Mouse (Mus musculus): ENCODE results near the gene Axin2.

Axin2 gene

DNA sequence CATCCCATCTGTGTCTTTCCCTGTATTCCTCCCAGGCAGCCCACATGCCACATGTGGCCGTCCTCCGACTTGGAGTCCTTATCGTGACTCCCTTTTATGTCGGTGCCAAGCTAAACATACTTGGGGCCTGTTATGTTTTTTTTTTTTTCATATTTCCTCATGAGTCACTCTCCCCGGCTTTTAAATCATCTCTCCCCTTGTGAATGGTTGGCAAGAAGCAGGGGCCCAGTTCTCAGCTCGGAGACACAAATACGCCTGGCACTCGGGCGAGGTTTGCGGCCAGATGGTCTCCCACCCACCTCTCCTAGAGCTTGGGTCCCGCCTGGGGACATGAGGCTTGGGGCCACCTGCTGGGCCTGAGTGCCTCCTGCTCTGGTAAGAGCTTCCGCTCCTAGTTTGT lies 60.4 kb downstream of the Axin2 start:
- DNase-seq = peak; percentile 37 to 70

DNA sequence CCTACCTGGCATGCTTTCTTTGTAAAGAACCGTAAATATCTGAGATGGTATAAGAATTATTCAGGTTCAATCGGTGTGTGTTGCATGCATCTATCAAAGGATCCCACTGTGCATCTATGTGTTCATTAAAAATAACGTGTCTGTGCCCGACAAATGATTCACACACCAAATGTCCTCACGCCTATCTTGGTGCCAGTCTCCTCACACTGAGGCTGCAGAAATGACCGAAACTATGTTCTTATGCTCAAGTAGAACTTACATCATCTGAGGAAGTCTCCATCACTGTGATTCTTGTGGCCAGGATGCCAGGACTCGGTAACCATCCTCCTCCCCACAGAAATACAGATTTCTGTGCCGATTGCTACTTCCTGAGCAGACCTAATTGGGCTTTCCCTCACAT lies 60.9 kb downstream of the Axin2 start:
- no peak for DNase-seq

DNA sequence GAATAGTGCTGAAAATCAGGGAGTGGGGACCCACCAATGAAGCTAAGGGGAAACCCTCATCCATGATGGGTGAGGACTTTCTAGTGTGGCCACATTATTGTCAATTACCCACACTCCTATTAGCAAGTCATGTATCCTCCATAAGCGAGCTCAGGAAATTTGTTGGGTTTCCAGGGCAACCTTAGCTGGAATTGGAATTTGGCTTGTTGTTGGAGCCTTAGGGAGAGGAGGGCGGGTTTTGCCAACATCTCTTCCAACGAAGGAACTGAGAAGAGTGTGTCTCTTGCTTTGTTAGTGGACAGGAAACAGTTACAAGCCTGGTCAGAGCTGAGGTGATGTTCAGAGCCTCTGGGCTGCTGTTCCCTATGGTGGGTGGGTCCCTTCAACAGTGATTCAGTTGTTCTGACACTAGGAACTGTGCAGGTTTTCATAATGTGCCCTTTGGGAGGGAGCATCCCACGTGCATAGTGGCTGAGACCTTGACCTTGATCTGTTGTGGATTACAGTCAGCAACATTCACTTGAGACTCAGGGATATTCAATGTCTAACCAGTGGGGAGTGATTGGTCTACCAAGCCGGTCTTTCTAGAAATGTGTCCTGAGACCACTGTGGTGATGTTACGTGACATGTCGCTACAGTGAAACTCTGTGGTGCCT lies 63.4 kb downstream of the Axin2 start:
- DNase-seq = no peak

DNA sequence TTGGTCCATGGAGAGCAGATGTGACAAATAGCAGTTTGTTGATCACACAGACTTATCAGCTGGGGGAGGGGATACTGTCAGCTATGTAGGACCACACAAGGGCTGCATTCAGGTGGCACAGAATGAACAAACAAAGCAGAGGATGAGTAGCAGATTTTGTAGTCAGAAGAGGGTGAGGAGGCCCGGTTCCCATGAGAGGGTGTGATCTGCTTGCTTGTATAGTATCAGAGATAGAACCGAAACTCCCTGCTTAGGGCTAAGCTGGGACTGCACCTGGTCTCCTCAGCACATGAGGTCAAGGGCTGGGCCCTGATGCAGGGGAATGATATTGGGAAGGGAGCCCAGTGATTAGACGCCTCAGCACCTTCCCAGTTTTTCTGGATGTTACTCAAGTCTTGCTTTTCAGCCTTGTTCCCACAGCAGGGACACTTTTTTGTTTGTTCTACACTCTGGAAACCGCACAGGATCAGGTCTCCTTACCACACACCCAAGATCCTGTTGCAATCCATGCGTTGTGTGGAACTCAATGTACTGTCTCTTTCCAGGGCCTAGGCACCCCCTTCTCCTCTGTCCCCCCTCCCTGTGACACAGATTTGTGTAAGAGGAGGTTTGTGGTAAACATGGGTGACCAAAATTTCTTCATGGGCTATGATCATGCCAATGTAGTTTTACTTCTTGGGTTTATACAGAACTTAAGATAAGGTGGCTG lies 64.7 kb downstream of the Axin2 start:
- DNase-seq = no peak

DNA sequence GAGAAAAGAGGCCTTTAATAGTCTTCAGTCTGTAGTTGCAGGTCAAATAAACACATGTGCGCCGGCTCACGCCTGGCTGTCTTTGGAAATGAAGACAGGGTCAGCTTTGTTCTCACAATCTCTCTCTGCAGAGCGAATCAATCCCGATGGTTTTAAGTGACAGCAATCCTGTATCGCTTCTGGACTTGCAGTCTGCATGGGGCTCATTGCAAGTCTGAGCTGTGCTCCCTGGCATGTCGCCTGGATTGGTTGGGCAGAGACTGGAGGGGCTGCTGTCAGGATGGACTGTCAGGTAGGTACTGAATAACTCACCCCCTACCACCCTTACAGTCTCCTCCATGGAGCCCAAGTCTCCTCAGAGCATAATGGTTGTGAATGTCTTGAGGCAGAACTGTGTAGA lies 65.7 kb downstream of the Axin2 start:
- DNase-seq = no peak

DNA sequence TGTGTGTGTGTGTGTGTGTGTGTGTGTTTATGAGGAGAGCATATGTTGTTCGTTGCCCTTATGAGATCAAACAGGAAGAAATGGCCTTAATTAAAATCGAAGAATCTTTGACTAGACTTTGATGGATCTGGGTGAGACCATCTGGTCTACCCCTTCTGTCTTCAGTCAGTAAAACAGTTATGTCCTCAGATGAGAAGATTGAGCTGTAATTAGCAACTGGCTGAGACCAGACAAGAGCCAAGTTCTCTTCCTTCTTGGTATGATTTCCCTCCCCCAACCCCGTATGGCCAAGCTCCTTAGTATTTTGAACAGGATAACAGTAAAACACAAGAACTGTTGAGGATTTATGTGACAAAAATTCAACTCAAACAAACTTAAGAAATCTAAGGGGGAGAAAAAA lies 67.1 kb downstream of the Axin2 start:
- DNase-seq = no peak

DNA sequence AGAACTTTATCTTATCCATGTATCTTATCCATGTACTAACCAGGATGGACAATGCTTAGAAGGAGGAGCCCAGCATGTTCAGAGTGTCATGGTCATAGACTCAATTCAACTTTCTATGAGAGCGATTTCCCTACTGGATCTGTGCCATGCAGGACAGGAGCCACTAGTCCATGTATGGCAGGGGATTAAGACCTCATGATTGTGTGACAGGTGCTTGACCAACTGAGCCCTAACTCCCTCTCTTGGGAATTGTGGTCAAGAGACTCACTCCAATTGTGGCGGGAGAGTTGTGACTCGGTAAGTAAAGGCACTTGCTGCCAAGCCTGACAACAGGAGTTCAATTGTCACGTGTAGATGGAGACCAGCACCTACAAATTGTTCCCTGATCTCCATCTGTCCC lies 67.6 kb downstream of the Axin2 start:
- no peak for DNase-seq

DNA sequence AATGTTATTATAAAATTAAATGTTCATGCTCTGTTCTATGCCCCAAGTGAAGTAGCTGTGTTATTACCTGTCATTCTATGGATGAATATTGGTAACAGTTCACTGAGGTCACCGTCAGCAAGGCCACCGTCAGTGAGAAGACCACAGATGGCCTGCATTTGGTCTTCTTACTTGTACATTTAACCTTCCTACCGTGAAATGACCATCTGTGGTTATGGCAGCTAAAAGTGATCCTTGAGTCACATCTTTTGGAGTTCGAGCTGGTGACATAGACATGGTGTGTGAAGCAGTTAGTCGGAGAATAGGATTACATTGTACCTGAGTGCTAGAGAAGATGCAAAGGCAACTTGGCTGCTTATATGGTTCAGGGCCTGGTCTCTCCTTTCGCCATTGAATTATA lies 68.1 kb downstream of the Axin2 start:
- no peak for DNase-seq

DNA sequence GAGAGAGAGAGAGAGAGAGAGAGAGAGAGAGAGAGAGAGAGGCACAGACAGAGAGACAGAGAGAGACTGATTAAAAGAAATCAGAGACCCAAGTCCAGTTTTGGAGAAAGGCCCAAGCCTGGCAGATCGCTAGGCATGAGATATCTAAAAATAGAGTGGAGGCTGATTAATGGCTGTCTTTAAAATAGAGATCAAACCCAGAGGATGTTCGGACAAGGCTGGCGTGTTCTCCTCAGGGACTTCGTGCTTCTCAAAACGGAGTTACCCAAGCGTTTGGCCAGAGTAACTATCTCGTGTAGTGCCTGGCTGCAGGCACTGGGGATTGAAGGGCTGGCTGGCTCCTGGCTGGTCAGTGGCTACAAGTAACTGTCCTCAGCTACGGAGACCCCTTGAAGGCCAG lies 69.8 kb downstream of the Axin2 start:
- no peak for DNase-seq

DNA sequence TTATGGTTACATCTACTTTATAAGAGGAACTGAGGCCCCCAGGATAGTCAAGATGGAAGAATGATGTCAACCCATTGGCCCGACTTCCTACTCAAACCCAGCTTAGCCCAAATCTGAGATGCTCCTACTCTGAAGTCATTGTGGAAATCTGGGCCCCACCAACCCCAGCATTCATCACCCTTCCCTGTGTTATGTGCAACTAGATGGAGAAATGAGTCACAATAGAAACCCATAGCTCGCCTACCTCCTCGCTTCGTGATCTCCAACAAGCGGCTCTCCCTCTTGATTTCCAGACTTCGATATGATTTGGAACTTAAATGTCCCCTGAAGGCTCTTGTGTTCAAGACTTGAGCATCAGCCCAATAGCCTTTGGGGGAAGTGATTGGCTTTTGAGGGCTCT lies 73.3 kb downstream of the Axin2 start:
- no peak for DNase-seq

DNA sequence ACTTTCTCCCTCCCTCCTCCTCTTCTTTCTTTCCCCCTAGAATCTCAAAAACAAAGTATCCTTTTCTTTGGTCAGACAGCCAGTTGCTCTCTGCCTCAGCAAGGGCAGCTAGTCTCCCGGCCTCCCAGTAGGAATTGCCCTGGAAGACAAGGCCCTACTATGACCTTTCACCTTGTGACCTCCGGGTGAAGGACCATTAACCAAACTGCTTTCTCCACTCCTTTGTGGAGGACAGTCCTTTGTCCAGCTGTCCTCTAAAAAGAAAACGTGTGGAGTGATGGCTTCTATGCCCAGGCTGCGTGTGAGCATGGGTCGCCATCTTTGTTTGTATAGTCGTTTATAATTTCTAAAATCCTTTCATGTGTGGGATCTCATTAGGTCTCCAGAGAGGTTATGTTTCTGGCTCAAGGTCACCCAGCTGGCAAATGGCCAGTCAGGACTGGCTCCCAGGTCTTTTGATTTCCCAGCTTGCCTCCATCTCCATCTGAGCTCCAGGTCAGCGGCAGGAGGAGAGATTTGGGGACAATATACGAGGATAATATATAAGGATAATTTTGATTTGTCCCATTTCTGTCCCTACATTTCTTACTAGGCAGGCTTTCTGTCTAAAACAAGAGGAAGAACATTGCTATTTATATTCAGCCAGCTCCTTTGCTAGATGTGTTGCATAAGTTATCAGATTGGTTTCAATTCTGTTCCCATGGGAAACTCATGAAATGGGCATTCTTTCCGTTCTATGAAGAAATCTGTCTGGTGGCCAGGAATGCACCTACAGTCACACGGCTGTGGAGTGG lies 75.2 kb downstream of the Axin2 start:
- no peak for DNase-seq

DNA sequence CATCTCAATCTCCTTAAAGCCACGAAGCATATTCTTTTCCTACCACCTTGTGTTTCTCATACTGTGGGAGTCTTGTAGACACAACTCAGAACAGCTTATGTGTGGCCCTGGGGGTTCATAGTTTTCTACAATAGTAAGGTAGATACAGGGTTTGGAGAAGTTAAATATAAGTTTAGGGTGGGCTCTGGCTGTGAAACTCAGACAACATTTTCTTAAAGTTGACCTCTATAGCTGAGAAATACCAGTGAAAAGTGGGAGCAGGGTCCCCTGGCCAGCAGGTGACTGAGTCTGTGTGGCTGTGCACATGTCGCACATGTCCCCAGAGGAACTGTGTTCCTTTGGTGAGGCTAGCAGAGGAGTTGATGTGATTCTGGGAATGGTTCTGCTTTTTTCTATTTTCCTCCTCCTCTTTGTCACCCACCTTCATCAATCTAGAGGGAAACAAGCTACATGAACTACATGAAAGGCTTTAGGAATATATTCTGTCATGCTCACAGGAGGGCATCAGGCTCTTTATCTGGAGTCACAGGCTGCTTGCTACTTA lies 75.9 kb downstream of the Axin2 start:
- no peak for DNase-seq

DNA sequence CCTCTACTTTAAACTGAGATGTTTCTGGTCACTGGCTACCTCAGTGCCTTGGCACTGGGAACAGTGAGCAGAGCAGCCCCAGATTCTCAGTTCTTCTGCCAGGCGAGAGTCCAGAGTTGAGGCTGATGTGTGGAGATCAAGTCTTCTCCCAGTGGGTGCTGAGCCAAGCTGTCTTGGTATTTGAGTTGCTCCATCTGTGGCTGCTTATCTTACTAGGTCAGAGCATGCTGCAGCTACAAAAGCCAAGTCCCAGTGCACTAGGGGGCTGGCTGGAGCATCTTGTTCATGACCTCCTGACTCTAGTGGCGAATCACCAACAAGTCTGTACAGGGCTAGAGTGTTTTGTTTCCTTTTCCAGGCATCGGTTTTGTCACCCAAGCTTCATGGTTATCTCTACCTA lies 77.7 kb downstream of the Axin2 start:
- no peak for DNase-seq

All from cerebellum, postnatal 25 days (tissue).